Mouse (Mus musculus) MEL (cell line): Measurements from ENCODE around the gene Prdm1. TPM values are rescaled to one million over a fixed set of nuclear protein-coding genes. Genes with fewer than 3 reads are reported as not detected.

ENCODE experiments used
- DNase-seq: peaks from one replicate; pipeline ENCODE4 v3.0.0; 2011; ENCODE audit warnings: low read depth, low spot score
- H3K27ac ChIP-seq: 2 replicates; pipeline ENCODE4 v1.5.1; 2012; ENCODE audit warnings: low read depth, mild to moderate bottlenecking, control low read depth, low read length, moderate library complexity; ENCODE audit not compliant: control insufficient read depth
- H3K27me3 ChIP-seq, 2 experiments: fragments of 150-350 bp in 1 of 2; sonication (generic) in 1 of 2; 2 replicates each; pipeline ENCODE4 v1.6.1; 2012; ENCODE audit warnings: low read length in 2 of 2, mild to moderate bottlenecking in 2 of 2, improper control_type of control experiment in 1 of 2, moderate library complexity in 1 of 2; ENCODE audit not compliant: insufficient read depth in 2 of 2, control insufficient read depth in 1 of 2
- H3K36me3 ChIP-seq, 2 experiments: 2 replicates each; pipeline ENCODE4 v1.6.1; 2012 to 2014; ENCODE audit warnings: low read length in 2 of 2, improper control_type of control experiment in 1 of 2, inconsistent platforms in 1 of 2, mild to moderate bottlenecking in 1 of 2; ENCODE audit not compliant: insufficient read depth in 2 of 2, control insufficient read depth in 1 of 2
- H3K4me1 ChIP-seq, 2 experiments: fragments of 150-350 bp in 1 of 2; sonication (generic) in 1 of 2; 2 replicates each; pipeline ENCODE4 v1.6.1; 2012; ENCODE audit warnings: low read length in 2 of 2, improper control_type of control experiment in 1 of 2, mild to moderate bottlenecking in 1 of 2; ENCODE audit not compliant: insufficient read depth in 2 of 2, control insufficient read depth in 1 of 2
- H3K4me3 ChIP-seq, 2 experiments: fragments of 150-350 bp in 1 of 2; sonication (generic) in 1 of 2; 2 replicates each; pipeline ENCODE4 v1.5.1; 2012; ENCODE audit warnings: low read depth in 2 of 2, low read length in 2 of 2, mild to moderate bottlenecking in 2 of 2, moderate library complexity in 2 of 2, control low read depth in 1 of 2, improper control_type of control experiment in 1 of 2; ENCODE audit not compliant: control insufficient read depth in 1 of 2, insufficient read depth in 1 of 2
- H3K79me2 ChIP-seq: 2 replicates; pipeline ENCODE4 v1.6.1; 2012; ENCODE audit warnings: mild to moderate bottlenecking, low read length, moderate library complexity; ENCODE audit not compliant: control insufficient read depth, poor library complexity, insufficient read depth
- H3K9ac ChIP-seq: 2 replicates; pipeline ENCODE4 v1.6.1; 2012; ENCODE audit warnings: low read depth, mild to moderate bottlenecking, control low read depth, low read length, moderate library complexity; ENCODE audit not compliant: control insufficient read depth, poor library complexity, severe bottlenecking
- H3K9me3 ChIP-seq: fragments of 150-350 bp; sonication (generic); replicated peaks from 2 replicates; pipeline ENCODE4 v1.6.1; 2012; ENCODE audit warnings: mild to moderate bottlenecking, low read length, improper control_type of control experiment, moderate library complexity; ENCODE audit not compliant: insufficient read depth
- BHLHE40 ChIP-seq: IDR thresholded peaks from 2 replicates; pipeline ENCODE4 v1.6.1; 2012; ENCODE audit warnings: low read depth, mild to moderate bottlenecking, inconsistent platforms, low read length, improper control_type of control experiment, borderline replicate concordance
- CHD1 ChIP-seq: IDR thresholded peaks from 2 replicates; pipeline ENCODE4 v1.6.1; 2012; ENCODE audit warnings: low read depth, mild to moderate bottlenecking, inconsistent platforms, low read length, improper control_type of control experiment
- E2F4 ChIP-seq: IDR thresholded peaks from 2 replicates; pipeline ENCODE4 v1.6.1; 2011; ENCODE audit warnings: low read depth, low read length, improper control_type of control experiment, borderline replicate concordance
- ELF1 ChIP-seq: IDR thresholded peaks from 2 replicates; pipeline ENCODE4 v1.6.1; 2014; ENCODE audit warnings: low read depth, mild to moderate bottlenecking, inconsistent platforms, low read length, improper control_type of control experiment, moderate library complexity
- GABPA ChIP-seq: IDR thresholded peaks from 2 replicates; pipeline ENCODE4 v1.6.1; 2012; ENCODE audit warnings: low read depth, mild to moderate bottlenecking, inconsistent platforms, low read length, improper control_type of control experiment, moderate library complexity
- GATA1 ChIP-seq: IDR thresholded peaks from 2 replicates; pipeline ENCODE4 v1.6.1; 2011; ENCODE audit warnings: low read depth, low read length, improper control_type of control experiment
- HCFC1 ChIP-seq: IDR thresholded peaks from 2 replicates; pipeline ENCODE4 v1.6.1; 2012; ENCODE audit warnings: low read depth, mild to moderate bottlenecking, inconsistent platforms, low read length, improper control_type of control experiment, moderate library complexity
- JUND ChIP-seq: IDR thresholded peaks from 2 replicates; pipeline ENCODE4 v1.6.1; 2011; ENCODE audit warnings: low read depth, mild to moderate bottlenecking, improper control_type of control experiment, low read length
- KAT2A ChIP-seq: conservative IDR thresholded peaks from 2 replicates; pipeline ENCODE4 v1.6.1; 2012; ENCODE audit warnings: low read depth, low read length, improper control_type of control experiment, inconsistent platforms
- MEF2A ChIP-seq: IDR thresholded peaks from 2 replicates; pipeline ENCODE4 v1.6.1; 2014; ENCODE audit warnings: low read depth, mild to moderate bottlenecking, inconsistent platforms, low read length, improper control_type of control experiment; ENCODE audit not compliant: poor library complexity, insufficient replicate concordance, severe bottlenecking; ENCODE audit errors: extremely low read depth
- MYB ChIP-seq: IDR thresholded peaks from 2 replicates; pipeline ENCODE4 v1.6.1; 2011; ENCODE audit warnings: mild to moderate bottlenecking, low read depth, low read length, improper control_type of control experiment
- MYC ChIP-seq: IDR thresholded peaks from 2 replicates; pipeline ENCODE4 v1.6.1; 2011; ENCODE audit warnings: low read depth, mild to moderate bottlenecking, low read length, improper control_type of control experiment, moderate library complexity
- POLR2A ChIP-seq, 2 experiments: IDR thresholded peaks; 2 replicates each; pipeline ENCODE4 v1.6.1; 2011 to 2012; ENCODE audit warnings: low read length in 2 of 2, mild to moderate bottlenecking in 2 of 2, control low read depth in 1 of 2, improper control_type of control experiment in 1 of 2, low read depth in 1 of 2, moderate library complexity in 1 of 2; ENCODE audit not compliant: control insufficient read depth in 1 of 2, insufficient read depth in 1 of 2, poor library complexity in 1 of 2
- POLR2AphosphoS5 ChIP-seq: IDR thresholded peaks from 2 replicates; pipeline ENCODE4 v1.6.1; 2012; ENCODE audit warnings: low read depth, borderline replicate concordance, mild to moderate bottlenecking, inconsistent platforms, low read length, moderate library complexity, mixed read lengths
- RAD21 ChIP-seq: IDR thresholded peaks from 2 replicates; pipeline ENCODE4 v1.6.1; 2011; ENCODE audit warnings: mild to moderate bottlenecking, low read depth, low read length, improper control_type of control experiment
- RCOR1 ChIP-seq: IDR thresholded peaks from 2 replicates; pipeline ENCODE4 v1.6.1; 2012; ENCODE audit warnings: low read depth, mild to moderate bottlenecking, inconsistent platforms, low read length, improper control_type of control experiment
- SIN3A ChIP-seq: IDR thresholded peaks from 2 replicates; pipeline ENCODE4 v1.6.1; 2012; ENCODE audit warnings: low read length, improper control_type of control experiment, inconsistent platforms
- SMC3 ChIP-seq: IDR thresholded peaks from 2 replicates; pipeline ENCODE4 v1.6.1; 2011; ENCODE audit warnings: low read depth, low read length, improper control_type of control experiment
- TAL1 ChIP-seq: IDR thresholded peaks from 2 replicates; pipeline ENCODE4 v1.6.1; 2012; ENCODE audit warnings: mild to moderate bottlenecking, inconsistent platforms, low read length, moderate library complexity, mixed read lengths
- UBTF ChIP-seq: IDR thresholded peaks from 2 replicates; pipeline ENCODE4 v1.6.1; 2012; ENCODE audit warnings: low read depth, mild to moderate bottlenecking, inconsistent platforms, low read length, improper control_type of control experiment, moderate library complexity, borderline replicate concordance; ENCODE audit not compliant: insufficient read depth
- USF1 ChIP-seq: IDR thresholded peaks from 2 replicates; pipeline ENCODE4 v1.6.1; 2014; ENCODE audit warnings: low read depth, mild to moderate bottlenecking, inconsistent platforms, low read length, improper control_type of control experiment, moderate library complexity
- ZKSCAN1 ChIP-seq: IDR thresholded peaks from 2 replicates; pipeline ENCODE4 v1.6.1; 2012; ENCODE audit warnings: low read depth, mild to moderate bottlenecking, inconsistent platforms, low read length, improper control_type of control experiment, moderate library complexity
- ZMIZ1 ChIP-seq: IDR thresholded peaks from 2 replicates; pipeline ENCODE4 v1.6.1; 2012; ENCODE audit warnings: low read depth, mild to moderate bottlenecking, inconsistent platforms, low read length, improper control_type of control experiment, moderate library complexity
- polyA plus RNA-seq, 2 experiments: library from polyadenylated mRNA; stranded (reverse) in 1 of 2; unstranded in 1 of 2; fragments of >175 nt in 1 of 2; fragments of >200 nt in 1 of 2; gene quantifications; 2 replicates each; pipeline versions ENCODE4 v1.2.1 to v1.2.4; 2012; ENCODE audit warnings: low replicate concordance in 2 of 2, low read depth in 1 of 2; ENCODE audit not compliant: insufficient read length in 2 of 2, insufficient read depth in 1 of 2, missing spikeins in 1 of 2
- total RNA-seq: library from RNA; depleted of rRNA; stranded (reverse); fragments of 300-350 nt; gene quantifications from 2 replicates; pipeline ENCODE4 v1.2.3, GENCODE M21; 2012

Gene Prdm1
- total and polyA plus RNA-seq, 3 experiments: 0.14 TPM; not detected in 2

DNA sequence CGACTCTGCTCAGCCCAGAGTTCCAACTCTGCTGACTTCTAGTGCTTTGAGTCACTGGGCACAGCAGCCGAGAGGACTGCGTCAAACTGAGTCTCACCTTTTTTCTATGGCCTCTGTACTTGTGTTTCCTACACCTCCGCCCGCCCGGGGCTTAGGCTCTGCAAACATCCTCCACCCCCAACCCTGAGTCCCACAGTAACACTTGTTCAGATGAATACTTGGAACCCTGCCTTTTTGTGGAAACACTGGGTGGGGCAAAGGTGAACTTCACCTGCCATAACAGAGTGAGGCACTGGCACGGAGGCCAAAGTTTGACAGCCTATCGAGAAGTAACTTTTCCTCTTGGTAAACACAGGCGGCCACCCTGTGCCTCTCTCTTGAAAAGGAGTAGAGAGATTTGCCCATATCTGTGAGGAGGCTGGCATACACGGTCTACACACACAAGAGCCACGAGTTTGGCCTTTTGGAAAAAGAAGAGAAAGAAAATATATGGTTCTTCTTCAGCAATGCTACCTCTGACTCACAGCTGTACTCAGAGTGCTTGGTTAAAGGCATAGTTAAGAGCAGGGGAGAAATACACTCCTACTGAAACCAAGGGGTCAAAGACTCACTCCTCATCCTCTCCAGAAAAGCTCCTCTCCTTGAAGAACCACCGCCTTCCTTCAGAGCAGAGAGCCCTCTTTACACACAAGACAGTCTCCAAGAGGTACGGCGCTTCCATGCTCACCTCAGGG lies 80.7 kb downstream of the Prdm1 start:
- Histone ChIP-seq H3K4me3 (no peak overlapping the region), H3K36me3 (peaks cover 0 to 5% of the 10 kb centered on the region in 2 experiments; a peak in 2 of 4 replicates), H3K27me3 (no peaks in the 10 kb centered on the region), H3K79me2 (no peaks in the 10 kb centered on the region), H3K27ac (no peak overlapping the region), H3K9ac (no peak overlapping the region), H3K9me3 (no peaks in the 10 kb centered on the region), H3K4me1 (peaks cover 0 to 10% of the 10 kb centered on the region in 2 experiments; a peak in 1 of 4 replicates)
- no peak for DNase-seq
- no peak for TF ChIP-seq POLR2A (IDR thresholded peaks at IDR 0.05; ENCODE audit: control insufficient read depth in 1 of 2, insufficient read depth in 1 of 2, low read depth in 1 of 2, low read length in 2 of 2, poor library complexity in 1 of 2)
- no peak for TF ChIP-seq GATA1
- TF ChIP-seq UBTF: no peak
- TF ChIP-seq MYC: no peak
- TF ChIP-seq MYB: no peak
- TF ChIP-seq E2F4: no peak
- TF ChIP-seq ZMIZ1: no peak
- no peak for TF ChIP-seq GABPA
- TF ChIP-seq ZKSCAN1: no peak
- no peak for TF ChIP-seq BHLHE40
- TF ChIP-seq RCOR1: no peak
- no peak for TF ChIP-seq CHD1
- no peak for TF ChIP-seq USF1
- no peak for TF ChIP-seq ELF1
- no peak for TF ChIP-seq SMC3
- TF ChIP-seq RAD21: no peak
- TF ChIP-seq HCFC1: no peak
- TF ChIP-seq SIN3A: no peak
- TF ChIP-seq TAL1: no peak
- TF ChIP-seq POLR2AphosphoS5: no peak

DNA sequence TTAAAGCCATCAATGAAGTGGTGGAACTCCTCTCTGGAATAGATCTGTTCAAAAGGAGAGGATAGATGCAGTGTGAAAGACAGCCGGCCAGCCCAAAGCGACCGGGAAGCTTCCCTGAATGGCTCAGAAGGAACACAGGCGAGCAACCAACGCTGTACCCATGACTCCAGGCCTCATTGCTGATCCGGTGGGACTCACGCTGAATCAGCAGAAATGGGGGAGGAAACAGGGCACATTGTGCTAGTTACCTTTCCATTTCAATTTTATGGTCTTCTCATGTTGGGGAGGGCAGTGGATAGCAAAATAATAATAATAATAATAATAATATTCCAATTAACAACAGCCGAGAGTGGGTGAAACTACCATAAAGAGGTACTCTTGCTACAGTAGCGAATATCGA lies 81.3 kb downstream of the Prdm1 start:
- no peak overlapping the region for H3K9ac ChIP-seq
- peaks cover 0 to 10% of the 10 kb centered on the region in 2 experiments; a peak in 1 of 4 replicates for H3K4me1 ChIP-seq
- H3K36me3 ChIP-seq: peaks cover 0 to 5% of the 10 kb centered on the region in 2 experiments; a peak in 2 of 4 replicates
- H3K4me3 ChIP-seq: no peak overlapping the region
- DNase-seq: no peak
- H3K27me3 ChIP-seq: no peaks in the 10 kb centered on the region
- H3K27ac ChIP-seq: no peak overlapping the region
- TF ChIP-seq KAT2A (no peak), USF1 (no peak), MEF2A (no peak), ZKSCAN1 (no peak), ELF1 (no peak), JUND (no peak)
- no peaks in the 10 kb centered on the region for H3K9me3 ChIP-seq
- H3K79me2 ChIP-seq: no peaks in the 10 kb centered on the region
